Mouse (Mus musculus): ENCODE data around the gene Ap1s3. TPM values are rescaled to one million over a fixed set of nuclear protein-coding genes. Genes with fewer than 3 reads are reported as not detected.

Gene Ap1s3
- total and polyA plus RNA-seq, 3 experiments, result 0.20 to 2.9 (median 0.29) TPM

- intact Hi-C loops (cut with DNase I), result no loop called here
- TF ChIP-seq POLR2A (IDR thresholded peaks at IDR 0.05; ENCODE audit: insufficient read depth, low read depth, low read length), result no peak
- TF ChIP-seq EP300 (IDR thresholded peaks at IDR 0.05; ENCODE audit: insufficient read depth, low read depth, low read length), result no peak
- no peak for TF ChIP-seq CTCF (IDR thresholded peaks at IDR 0.05)
- H3K4me1 ChIP-seq (ENCODE audit: control insufficient read depth, insufficient read depth, low read length), result no peaks in the 10 kb centered on the region
- no peaks in the 10 kb centered on the region for H3K27me3 ChIP-seq (ENCODE audit: control insufficient read depth, insufficient read depth, low read length)
- no peak overlapping the region for H3K9ac ChIP-seq (ENCODE audit: low read depth, low read length)
- H3K27ac ChIP-seq, result no peak overlapping the region
- 77% methylated on average over 2 of the region's 2 CpGs for WGBS
- H3K79me2 ChIP-seq (replicated peaks; ENCODE audit: control insufficient read depth, insufficient read depth, low read length), result no peaks in the 10 kb centered on the region
- H3K36me3 ChIP-seq (ENCODE audit: control insufficient read depth, insufficient read depth, low read length), result no peaks in the 10 kb centered on the region
- H3K4me3 ChIP-seq, result no peak overlapping the region
- DNase-seq, result no peak
Observed at GRCm38 (mm10) chr1:79602500-79602899, 69.3 kb downstream of the Ap1s3 start.

- no peaks in the 10 kb centered on the region for H3K27me3 ChIP-seq (ENCODE audit: control insufficient read depth, insufficient read depth, low read length)
Observed at GRCm38 (mm10) chr1:79598385-79599178, 73.2 kb downstream of the Ap1s3 start.

GRCm38 (mm10) chr1:79592721-79593277 is 79.0 kb downstream of the Ap1s3 start:
- Histone ChIP-seq H3K36me3 (ENCODE audit: control insufficient read depth, insufficient read depth, low read length) (no peaks in the 10 kb centered on the region), H3K4me1 (ENCODE audit: control insufficient read depth, insufficient read depth, low read length) (no peaks in the 10 kb centered on the region), H3K27me3 (ENCODE audit: control insufficient read depth, insufficient read depth, low read length) (no peaks in the 10 kb centered on the region), H3K27ac (no peak overlapping the region), H3K4me3 (no peak overlapping the region), H3K79me2 (replicated peaks; ENCODE audit: control insufficient read depth, insufficient read depth, low read length) (no peaks in the 10 kb centered on the region), H3K9ac (ENCODE audit: low read depth, low read length) (no peak overlapping the region)
- TF ChIP-seq POLR2A (IDR thresholded peaks at IDR 0.05; ENCODE audit: insufficient read depth, low read depth, low read length) (no peak), CTCF (IDR thresholded peaks at IDR 0.05) (no peak), EP300 (IDR thresholded peaks at IDR 0.05; ENCODE audit: insufficient read depth, low read depth, low read length) (no peak)
- no peak for DNase-seq
- 41% methylated on average over 4 of the region's 4 CpGs for WGBS
- intact Hi-C loops (cut with DNase I), result no loop called here

More at GRCm38 (mm10) chr1:79598385-79599178, 73.2 kb downstream of the Ap1s3 start:
- no peaks in the 10 kb centered on the region for H3K36me3 ChIP-seq (ENCODE audit: control insufficient read depth, insufficient read depth, low read length)
- no peak for DNase-seq
- no peak for TF ChIP-seq EP300 (IDR thresholded peaks at IDR 0.05; ENCODE audit: insufficient read depth, low read depth, low read length)
- TF ChIP-seq POLR2A (IDR thresholded peaks at IDR 0.05; ENCODE audit: insufficient read depth, low read depth, low read length), result no peak
- H3K4me1 ChIP-seq (ENCODE audit: control insufficient read depth, insufficient read depth, low read length), result no peaks in the 10 kb centered on the region
- H3K27ac ChIP-seq, result no peak overlapping the region
- intact Hi-C loops (cut with DNase I), result no loop called here
- H3K9ac ChIP-seq (ENCODE audit: low read depth, low read length), result no peak overlapping the region
- WGBS, result 63% methylated on average over 5 of the region's 5 CpGs
- H3K4me3 ChIP-seq, result no peak overlapping the region
- H3K79me2 ChIP-seq (replicated peaks; ENCODE audit: control insufficient read depth, insufficient read depth, low read length), result no peaks in the 10 kb centered on the region

- H3K27ac ChIP-seq, result no peak overlapping the region
- H3K9ac ChIP-seq (ENCODE audit: low read depth, low read length), result no peak overlapping the region
- WGBS, result 71% methylated on average over 1 of the region's 1 CpGs
- no peaks in the 10 kb centered on the region for H3K79me2 ChIP-seq (replicated peaks; ENCODE audit: control insufficient read depth, insufficient read depth, low read length)
- no peaks in the 10 kb centered on the region for H3K4me1 ChIP-seq (ENCODE audit: control insufficient read depth, insufficient read depth, low read length)
- H3K27me3 ChIP-seq (ENCODE audit: control insufficient read depth, insufficient read depth, low read length), result no peaks in the 10 kb centered on the region
- no peak for DNase-seq
- TF ChIP-seq POLR2A (IDR thresholded peaks at IDR 0.05; ENCODE audit: insufficient read depth, low read depth, low read length) (no peak), EP300 (IDR thresholded peaks at IDR 0.05; ENCODE audit: insufficient read depth, low read depth, low read length) (no peak), CTCF (IDR thresholded peaks at IDR 0.05) (no peak)
- H3K36me3 ChIP-seq (ENCODE audit: control insufficient read depth, insufficient read depth, low read length), result no peaks in the 10 kb centered on the region
- no peak overlapping the region for H3K4me3 ChIP-seq
- intact Hi-C loops (cut with DNase I), result no loop called here
Observed at GRCm38 (mm10) chr1:79591091-79591490, 80.7 kb downstream of the Ap1s3 start.

- no peaks in the 10 kb centered on the region for H3K36me3 ChIP-seq (ENCODE audit: control insufficient read depth, insufficient read depth, low read length)
- no peaks in the 10 kb centered on the region for H3K27me3 ChIP-seq (ENCODE audit: control insufficient read depth, insufficient read depth, low read length)
- no peaks in the 10 kb centered on the region for H3K4me1 ChIP-seq (ENCODE audit: control insufficient read depth, insufficient read depth, low read length)
- no peak for DNase-seq
- intact Hi-C loops (cut with DNase I), result no loop called here
- 71% methylated on average over 4 of the region's 4 CpGs for WGBS
- H3K4me3 ChIP-seq, result no peak overlapping the region
- H3K27ac ChIP-seq, result no peak overlapping the region
- no peaks in the 10 kb centered on the region for H3K79me2 ChIP-seq (replicated peaks; ENCODE audit: control insufficient read depth, insufficient read depth, low read length)
- TF ChIP-seq POLR2A (IDR thresholded peaks at IDR 0.05; ENCODE audit: insufficient read depth, low read depth, low read length), result no peak
- no peak for TF ChIP-seq CTCF (IDR thresholded peaks at IDR 0.05)
- no peak for TF ChIP-seq EP300 (IDR thresholded peaks at IDR 0.05; ENCODE audit: insufficient read depth, low read depth, low read length)
- H3K9ac ChIP-seq (ENCODE audit: low read depth, low read length), result no peak overlapping the region
Observed at GRCm38 (mm10) chr1:79589971-79590763, 81.6 kb downstream of the Ap1s3 start.
